Comparison of ENCODE assay signal across 23 mouse cellular contexts in genomic region chr3:138033986-138034385, GRCm38 (mm10). TPM values are rescaled to one million over a fixed set of nuclear protein-coding genes. Genes with fewer than 3 reads are reported as not detected.
DNase-seq lines count a peak whose midpoint lies in the region; ATAC-seq lines count a peak whose summit lies in the region.
"Had no signal": no experiment of that assay in that cellular context is flagged by ENCODE, and none has a peak within 500 bp of the region (broad histone marks: within the 10 kb centered on the region; RNA-seq: fewer than 3 reads in every experiment).

No protein-coding gene starts in this region.

- no peak overlapping the region for H3K4me3 ChIP-seq in embryonic facial prominence, embryonic 14.5 days (ENCODE audit: low read depth, low read length)
- H3K4me3 ChIP-seq in embryonic facial prominence, embryonic 10.5 days = no peak overlapping the region
- H3K4me3 ChIP-seq: embryonic facial prominence, embryonic 15.5 days; erythroblast, embryonic 14.5 days; forebrain, embryonic 10.5 days; heart, embryonic 13.5 days; hindbrain, embryonic 12.5 days had no signal

- peak; percentile 63; the same call in 1 of the 2 replicates for ATAC-seq in embryonic facial prominence, embryonic 14.5 days (ENCODE audit: low read depth)
- ATAC-seq in frontal cortex, adult (ENCODE audit: low TSS enrichment) = no peak
- ATAC-seq: forebrain, embryonic 14.5 days; hindbrain, embryonic 16.5 days; inflammation-experienced regulatory T-cells, adult 6 months; intestine, postnatal 0 days had no signal

- H3K27ac ChIP-seq in embryonic facial prominence, embryonic 14.5 days (replicated peaks; ENCODE audit: low read depth, low read length) = no peak overlapping the region
- no peak overlapping the region for H3K27ac ChIP-seq in embryonic facial prominence, embryonic 10.5 days (replicated peaks)
- H3K27ac ChIP-seq: embryonic facial prominence, embryonic 15.5 days; forebrain, embryonic 10.5 days; heart, embryonic 13.5 days; hindbrain, embryonic 12.5 days had no signal

- peak; percentile 48 to 88 for DNase-seq in adrenal gland, adult (ENCODE audit: inconsistent age in 2 of 2, low spot score in 1 of 2)
- DNase-seq in adrenal gland, postnatal 25 days = no peak
- peak; percentile 30 for DNase-seq in embryonic facial prominence, embryonic 14.5 days (ENCODE audit: low spot score)
- no peak for DNase-seq in embryonic facial prominence, embryonic 10.5 days (ENCODE audit: low spot score)
- peak; percentile 13 to 27 for DNase-seq in adrenal gland, postnatal 36 days
- no peak for DNase-seq in urinary bladder, postnatal 36 days (ENCODE audit: low spot score in 2 of 2)
- DNase-seq: B cell, adult 2 months; cerebellum, adult 11-12 months; cerebellum, adult 9-10 months; cerebellum, postnatal 36 days; gastrocnemius, postnatal 36 days; heart, postnatal 4 days had no signal

- H3K4me2 ChIP-seq in embryonic facial prominence, embryonic 14.5 days (ENCODE audit: low read depth, low read length) = no peak overlapping the region
- H3K4me2 ChIP-seq: embryonic facial prominence, embryonic 15.5 days; heart, embryonic 13.5 days; hindbrain, embryonic 12.5 days had no signal

- no peaks in the 10 kb centered on the region for H3K36me3 ChIP-seq in embryonic facial prominence, embryonic 14.5 days (ENCODE audit: control insufficient read depth, insufficient read depth, low read length)
- no peaks in the 10 kb centered on the region for H3K36me3 ChIP-seq in embryonic facial prominence, embryonic 10.5 days (replicated peaks)
- H3K36me3 ChIP-seq: embryonic facial prominence, embryonic 15.5 days; forebrain, embryonic 10.5 days; heart, embryonic 13.5 days; hindbrain, embryonic 12.5 days had no signal

- no peaks in the 10 kb centered on the region for H3K4me1 ChIP-seq in embryonic facial prominence, embryonic 14.5 days (ENCODE audit: control insufficient read depth, insufficient read depth, low read length)
- H3K4me1 ChIP-seq in embryonic facial prominence, embryonic 10.5 days = no peaks in the 10 kb centered on the region
- H3K4me1 ChIP-seq: embryonic facial prominence, embryonic 15.5 days; forebrain, embryonic 10.5 days; hindbrain, embryonic 12.5 days had no signal

- WGBS in embryonic facial prominence, embryonic 14.5 days = 64% methylated on average over 6 of the region's 6 CpGs
- WGBS in embryonic facial prominence, embryonic 10.5 days = 77% methylated on average over 6 of the region's 6 CpGs

- H3K27me3 ChIP-seq in embryonic facial prominence, embryonic 14.5 days (replicated peaks; ENCODE audit: control insufficient read depth, insufficient read depth, low read length) = no peaks in the 10 kb centered on the region
- H3K27me3 ChIP-seq in embryonic facial prominence, embryonic 10.5 days (replicated peaks; ENCODE audit: low read depth, poor library complexity, severe bottlenecking) = no peaks in the 10 kb centered on the region
- H3K27me3 ChIP-seq: CH12.LX; embryonic facial prominence, embryonic 15.5 days; heart, embryonic 13.5 days; hindbrain, embryonic 12.5 days had no signal

- peaks cover 7% of the 10 kb centered on the region; the same call in 1 of the 2 replicates for H3K9me3 ChIP-seq in embryonic facial prominence, embryonic 14.5 days (ENCODE audit: control insufficient read depth, low read length)
- no peaks in the 10 kb centered on the region for H3K9me3 ChIP-seq in embryonic facial prominence, embryonic 10.5 days
- H3K9me3 ChIP-seq: embryonic facial prominence, embryonic 15.5 days; forebrain, embryonic 10.5 days; heart, embryonic 13.5 days; hindbrain, embryonic 12.5 days had no signal

- H3K9ac ChIP-seq in embryonic facial prominence, embryonic 14.5 days (ENCODE audit: low read depth, low read length) = no peak overlapping the region
- H3K9ac ChIP-seq: embryonic facial prominence, embryonic 15.5 days; heart, embryonic 13.5 days; hindbrain, embryonic 12.5 days had no signal

RNA-seq across cellular contexts. Expression of gene 1110002E22Rik, which starts 30.9 kb away (rescaled TPM):
- total RNA-seq in adrenal gland, postnatal 25 days (2021) = 0.09 and 0.10 TPM in 2 replicates
- polyA plus RNA-seq in embryonic facial prominence, embryonic 14.5 days (2014; fragmentation: Nextera tagmentation; extraction: Ambion mirVana) = 5.5 and 7.5 TPM in 2 replicates
- 0.04 and 0.05 TPM in 2 replicates for polyA plus RNA-seq in embryonic facial prominence, embryonic 10.5 days (2016; fragmentation: Nextera tagmentation; extraction: Ambion mirVana)
- total RNA-seq in adrenal gland, postnatal 36 days (2021) = under 1 TPM in 1 of 2 experiments, not detected in 1; 0.10 TPM
- polyA plus RNA-seq: erythroblast, embryonic 14.5 days; inflammation-experienced regulatory T-cells, adult 6 months had no signal

RNA-seq across cellular contexts. Expression of gene Gm5105, which starts 33.2 kb away (rescaled TPM):
- not detected in 2 replicates for total RNA-seq in adrenal gland, postnatal 25 days (2021)
- 0.26 and 0.75 TPM in 2 replicates for polyA plus RNA-seq in embryonic facial prominence, embryonic 14.5 days (2014; fragmentation: Nextera tagmentation; extraction: Ambion mirVana)
- polyA plus RNA-seq in embryonic facial prominence, embryonic 10.5 days (2016; fragmentation: Nextera tagmentation; extraction: Ambion mirVana) = 0.09 TPM in 1 of 2 replicates, not detected in the other
- not detected for total RNA-seq in adrenal gland, postnatal 36 days (2021)
- polyA plus RNA-seq: erythroblast, embryonic 14.5 days; forebrain, embryonic 10.5 days; forebrain, embryonic 14.5 days; hindbrain, embryonic 12.5 days; inflammation-experienced regulatory T-cells, adult 6 months; intestine, postnatal 0 days had no signal

RNA-seq across cellular contexts. Expression of gene Dapp1, which starts 52.6 kb away (rescaled TPM):
- 3.3 and 6.3 TPM in 2 replicates for total RNA-seq in adrenal gland, postnatal 25 days (2021)
- 9.0 and 9.4 TPM in 2 replicates for polyA plus RNA-seq in embryonic facial prominence, embryonic 14.5 days (2014; fragmentation: Nextera tagmentation; extraction: Ambion mirVana)
- 2.1 and 2.3 TPM in 2 replicates for polyA plus RNA-seq in embryonic facial prominence, embryonic 10.5 days (2016; fragmentation: Nextera tagmentation; extraction: Ambion mirVana)
- 1 to 10 TPM; 3.5 to 6.9 TPM for total RNA-seq in adrenal gland, postnatal 36 days (2021)

Comparison
In these comparisons a context has a peak if more than half of its experiments do, and no peak if none do; other contexts are left out.
1. DNase-seq: peak in adrenal gland, adult (2 of 2), embryonic facial prominence, embryonic 14.5 days (single experiment) and adrenal gland, postnatal 36 days (2 of 2); none in adrenal gland, postnatal 25 days (single experiment), embryonic facial prominence, embryonic 10.5 days (single experiment) and urinary bladder, postnatal 36 days (0 of 2).